22 mouse cellular contexts compared by ENCODE assay signal in the genomic region with DNA sequence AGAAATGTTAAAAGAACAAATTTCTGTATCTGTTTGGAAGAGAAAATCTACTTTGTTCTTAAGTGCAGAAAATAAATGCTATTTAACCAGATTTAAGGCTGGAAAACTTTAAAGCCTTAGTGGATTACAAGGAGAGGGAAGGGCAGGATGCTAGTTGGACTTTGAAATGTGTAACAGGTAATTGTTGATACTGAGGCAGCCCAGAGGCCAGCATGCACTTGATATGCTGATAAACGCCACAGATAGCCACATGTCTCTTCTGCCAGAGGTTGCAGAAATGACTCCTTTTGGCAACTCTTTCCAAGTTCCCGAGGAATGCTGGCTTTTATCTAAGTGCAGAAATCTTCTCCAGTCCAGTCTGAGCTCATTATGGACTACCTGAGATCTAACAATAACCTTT. TPM values are rescaled to one million over a fixed set of nuclear protein-coding genes. Genes with fewer than 3 reads are reported as not detected.
"Had no signal": no experiment of that assay in that cellular context is flagged by ENCODE, and none has a peak within 500 bp of the region (broad histone marks: within the 10 kb centered on the region; RNA-seq: fewer than 3 reads in every experiment).

No protein-coding gene starts in this region.

- H3K9ac ChIP-seq: lung, embryonic 14.5 days; midbrain, embryonic 12.5 days; neural tube, embryonic 13.5 days; neural tube, embryonic 15.5 days had no signal

- ATAC-seq: midbrain, embryonic 16.5 days had no signal

- H3K4me2 ChIP-seq: lung, embryonic 14.5 days; midbrain, embryonic 12.5 days; neural tube, embryonic 13.5 days; neural tube, embryonic 15.5 days had no signal

- H3K9me3 ChIP-seq: megakaryocyte, embryonic 14.5 days; midbrain, embryonic 10.5 days; midbrain, embryonic 12.5 days; neural tube, embryonic 13.5 days; neural tube, embryonic 15.5 days had no signal

- H3K27me3 ChIP-seq: megakaryocyte, embryonic 14.5 days; midbrain, embryonic 12.5 days; neural tube, embryonic 13.5 days; neural tube, embryonic 15.5 days had no signal

- H3K4me3 ChIP-seq: megakaryocyte, embryonic 14.5 days; midbrain, embryonic 10.5 days; midbrain, embryonic 12.5 days; myocyte; neural tube, embryonic 13.5 days; neural tube, embryonic 15.5 days had no signal

- H3K27ac ChIP-seq: midbrain, embryonic 10.5 days; midbrain, embryonic 12.5 days; neural tube, embryonic 13.5 days; neural tube, embryonic 15.5 days had no signal

- DNase-seq: lung, adult 18-20 months; lung, embryonic 14.5 days; lung, postnatal 10 days; lung, postnatal 4 days; midbrain, embryonic 14.5 days; retina, postnatal 1 day; right cerebral cortex, adult 18-20 months; right cerebral cortex, postnatal 25 days; right cerebral cortex, postnatal 4 days; spleen, adult 18-20 months; thymus, adult 18-20 months; thymus, postnatal 36 days had no signal

RNA-seq across cellular contexts. Expression of gene Gimd1, which starts 47.9 kb away (rescaled TPM):
- polyA plus RNA-seq: lung, embryonic 14.5 days; lung, embryonic 16.5 days; midbrain, embryonic 10.5 days; midbrain, embryonic 12.5 days; midbrain, embryonic 14.5 days; midbrain, embryonic 16.5 days; myocyte; neural tube, embryonic 11.5 days; neural tube, embryonic 13.5 days; neural tube, embryonic 15.5 days; stomach, embryonic 14.5 days had no signal
